Mouse (Mus musculus) myocyte (in vitro differentiated cells): ENCODE measurements around the gene Prpf40a.

Experiments used
- MAX ChIP-seq: IDR thresholded peaks from one replicate; pipeline ENCODE4 v1.6.1; 2011; ENCODE audit warnings: low read depth, mild to moderate bottlenecking, control low read depth
- POLR2A ChIP-seq: IDR thresholded peaks from one replicate; pipeline ENCODE4 v1.6.1; 2011; ENCODE audit warnings: low read depth, mild to moderate bottlenecking, control low read depth, moderate library complexity; ENCODE audit not compliant: insufficient read length
- USF1 ChIP-seq: IDR thresholded peaks from one replicate; pipeline ENCODE4 v1.6.1; 2011; ENCODE audit warnings: low read depth, mild to moderate bottlenecking, control low read depth, moderate library complexity

GRCm38 (mm10) chr2:53131567-53131966 is 59.5 kb downstream of the Prpf40a start:
- TF ChIP-seq POLR2A, result no peak
- TF ChIP-seq MAX, result no peak
- TF ChIP-seq USF1, result no peak
